Mouse (Mus musculus) ES-E14 (cell line): ENCODE data around the gene Cntnap2. TPM values are rescaled to one million over a fixed set of nuclear protein-coding genes. Genes with fewer than 3 reads are reported as not detected.

Experiments
- DNase-seq: peaks from one replicate; pipeline ENCODE4 v3.0.0-alpha.2; 2013; ENCODE audit warnings: low read depth, low spot score
- H3K27ac ChIP-seq: 2 replicates; pipeline ENCODE4 v1.5.1; 2012; ENCODE audit warnings: low read depth, mild to moderate bottlenecking, low read length, moderate library complexity, mixed read lengths; ENCODE audit not compliant: poor library complexity, insufficient read depth, severe bottlenecking
- H3K36me3 ChIP-seq: 2 replicates; pipeline ENCODE4 v1.6.1; 2012; ENCODE audit warnings: mild to moderate bottlenecking, low read length, moderate library complexity, mixed read lengths; ENCODE audit not compliant: control insufficient read depth, poor library complexity, insufficient read depth, severe bottlenecking
- H3K4me1 ChIP-seq, 2 experiments: fragments of 150-350 bp in 1 of 2; sonication (generic) in 1 of 2; 2 replicates each; pipeline ENCODE4 v1.6.1; 2012; ENCODE audit warnings: low read length in 2 of 2, mild to moderate bottlenecking in 1 of 2, mixed read lengths in 1 of 2; ENCODE audit not compliant: control insufficient read depth in 2 of 2, insufficient read depth in 2 of 2, poor library complexity in 1 of 2
- H3K4me3 ChIP-seq, 2 experiments: fragments of 150-350 bp in 1 of 2; sonication (generic) in 1 of 2; 2 replicates each; pipeline ENCODE4 v1.5.1; 2012; ENCODE audit warnings: low read length in 2 of 2, low read depth in 1 of 2, mild to moderate bottlenecking in 1 of 2, mixed read lengths in 1 of 2; ENCODE audit not compliant: insufficient read depth in 1 of 2, poor library complexity in 1 of 2, severe bottlenecking in 1 of 2
- H3K9ac ChIP-seq: 2 replicates; pipeline ENCODE4 v1.6.1; 2012; ENCODE audit warnings: low read depth, mild to moderate bottlenecking, low read length, mixed read lengths; ENCODE audit not compliant: poor library complexity, insufficient read depth, severe bottlenecking
- H3K9me3 ChIP-seq: fragments of 150-350 bp; sonication (generic); 2 replicates; pipeline ENCODE4 v1.6.1; 2012; ENCODE audit warnings: low read depth, mild to moderate bottlenecking, low read length; ENCODE audit not compliant: control insufficient read depth, insufficient read depth
- CHD2 ChIP-seq: IDR thresholded peaks from 2 replicates; pipeline ENCODE4 v1.6.1; 2014; ENCODE audit warnings: mild to moderate bottlenecking, low read depth, low read length, inconsistent platforms
- HCFC1 ChIP-seq: IDR thresholded peaks from 2 replicates; pipeline ENCODE4 v1.6.1; 2012; ENCODE audit warnings: low read length, inconsistent platforms, borderline replicate concordance; ENCODE audit not compliant: insufficient read depth
- MAFK ChIP-seq: IDR thresholded peaks from 2 replicates; pipeline ENCODE4 v1.6.1; 2014; ENCODE audit warnings: mild to moderate bottlenecking, low read depth, low read length, inconsistent platforms; ENCODE audit not compliant: insufficient read depth
- ZC3H11A ChIP-seq: IDR thresholded peaks from 2 replicates; pipeline ENCODE4 v1.6.1; 2012; ENCODE audit warnings: low read depth, mild to moderate bottlenecking, inconsistent platforms, low read length, borderline replicate concordance
- ZNF384 ChIP-seq: IDR thresholded peaks from 2 replicates; pipeline ENCODE4 v1.6.1; 2012; ENCODE audit warnings: low read depth, low read length, inconsistent platforms
- in situ Hi-C, 2 experiments: fragments of 600-800 bp; cut with MboI; formaldehyde crosslinking; loops; one replicate each; pipeline ENCODE4 v1.15.1; 2025; ENCODE audit warnings: low sequenced_read_pairs in 2 of 2, inconsistent platforms in 1 of 2; ENCODE audit not compliant: unreplicated experiment in 2 of 2
- total RNA-seq: library from RNA; depleted of rRNA; stranded (reverse); fragments of 300-350 nt; gene quantifications from 2 replicates; pipeline ENCODE4 v1.2.3, GENCODE M21; 2012

Cntnap2 gene
- total RNA-seq, 1 experiment, result 7.9 TPM

- no peak overlapping the region for H3K27ac ChIP-seq
- H3K9ac ChIP-seq, result no peak overlapping the region
- no peaks in the 10 kb centered on the region for H3K9me3 ChIP-seq
- in situ Hi-C loops, result no loop called here
- DNase-seq, result no peak
- H3K4me1 ChIP-seq, result peaks cover 0 to 2% of the 10 kb centered on the region in 2 experiments; a peak in 1 of 4 replicates
- TF ChIP-seq CHD2, result no peak
- TF ChIP-seq HCFC1, result no peak
- no peak for TF ChIP-seq ZC3H11A
- TF ChIP-seq ZNF384, result no peak
- TF ChIP-seq MAFK, result no peak
- H3K4me3 ChIP-seq, result no peak overlapping the region
- H3K36me3 ChIP-seq, result no peaks in the 10 kb centered on the region
These were observed 2169.6 kb downstream of the Cntnap2 start for GRCm38 (mm10) chr6:47228676-47229317.

DNA sequence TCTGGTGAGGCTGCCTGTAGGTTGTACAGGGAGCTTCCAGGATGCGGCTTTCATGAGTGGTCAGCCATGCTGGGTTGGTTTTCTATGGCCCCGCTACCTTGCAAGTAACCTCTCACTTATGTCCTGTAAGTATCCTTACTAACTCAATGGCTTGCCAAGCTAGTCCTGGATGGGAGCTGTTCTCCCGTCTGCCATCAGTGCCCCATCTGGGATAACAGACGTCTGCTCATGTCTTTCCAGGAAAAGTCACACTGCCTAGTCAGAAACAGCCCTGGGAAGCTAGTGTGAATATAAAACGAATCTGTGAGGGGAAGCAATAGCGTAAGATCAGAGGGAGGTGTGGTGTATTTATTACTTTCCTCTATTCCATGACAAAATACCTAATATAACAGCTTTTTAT is 2172.4 kb downstream of the Cntnap2 start:
- H3K36me3 ChIP-seq, result no peaks in the 10 kb centered on the region
- no peaks in the 10 kb centered on the region for H3K4me1 ChIP-seq

DNA sequence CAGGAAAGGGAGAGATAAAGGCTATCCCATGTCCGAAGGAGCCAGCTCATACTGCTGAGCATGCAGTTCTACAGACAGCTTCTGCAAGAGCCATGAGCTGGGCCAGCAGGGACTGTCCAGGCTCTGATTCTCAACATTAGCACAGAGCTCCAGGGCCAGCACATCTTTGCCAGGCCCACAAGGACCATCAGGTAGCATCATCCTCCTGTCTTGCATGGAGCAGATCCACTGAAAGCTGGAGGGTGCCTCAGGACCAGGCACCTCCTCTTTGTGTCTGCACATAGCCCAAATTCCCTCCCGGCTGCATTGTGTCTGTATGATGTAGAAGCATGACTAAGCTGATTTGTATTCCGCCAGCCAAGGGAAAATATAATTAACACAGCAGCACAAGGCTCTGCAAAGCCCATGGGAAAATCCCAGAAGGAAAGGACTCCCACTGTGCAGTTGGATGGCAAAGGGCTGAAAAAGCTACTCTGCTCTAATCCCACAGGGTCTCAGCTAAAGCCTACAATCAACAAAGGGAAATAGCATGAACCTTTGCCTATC is 2180.3 kb downstream of the Cntnap2 start:
- no peak for DNase-seq
- no peaks in the 10 kb centered on the region for H3K9me3 ChIP-seq
- TF ChIP-seq ZNF384 (no peak), CHD2 (no peak), MAFK (no peak), ZC3H11A (no peak), HCFC1 (no peak)
- no peak overlapping the region for H3K4me3 ChIP-seq
- no peak overlapping the region for H3K9ac ChIP-seq
- in situ Hi-C loops, result no loop called here
- no peaks in the 10 kb centered on the region for H3K36me3 ChIP-seq
- peaks cover 0 to 2% of the 10 kb centered on the region in 2 experiments; a peak in 1 of 4 replicates for H3K4me1 ChIP-seq
- no peak overlapping the region for H3K27ac ChIP-seq

More for the DNA sequence above, 2172.4 kb downstream of the Cntnap2 start:
- Histone ChIP-seq H3K4me3 (no peak overlapping the region), H3K27ac (no peak overlapping the region), H3K9me3 (no peaks in the 10 kb centered on the region), H3K9ac (no peak overlapping the region)
- TF ChIP-seq MAFK (no peak), ZC3H11A (no peak), ZNF384 (no peak), HCFC1 (no peak), CHD2 (no peak)
- in situ Hi-C loops, result no loop called here
- DNase-seq, result no peak

DNA sequence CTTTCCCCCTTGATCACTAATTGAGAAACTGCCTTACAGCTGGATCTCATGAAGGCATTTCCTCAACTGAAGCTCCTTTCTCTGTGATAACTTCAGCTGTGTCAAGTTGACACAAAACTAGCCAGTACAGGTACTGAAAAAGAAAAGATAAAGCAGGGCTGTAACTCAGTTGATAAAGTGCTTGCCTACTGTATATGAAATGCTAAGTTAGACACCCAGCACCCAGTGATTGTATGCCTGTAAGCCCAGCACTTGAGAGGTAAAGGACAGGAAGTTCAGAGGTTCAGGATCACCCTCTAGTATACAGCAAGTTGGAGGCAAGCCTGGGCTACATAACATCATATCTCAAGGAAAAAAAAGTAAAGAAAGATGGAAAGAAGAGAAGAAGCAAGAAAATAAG is 2182.2 kb downstream of the Cntnap2 start:
- Histone ChIP-seq H3K9me3 (no peaks in the 10 kb centered on the region), H3K4me1 (peaks cover 0 to 5% of the 10 kb centered on the region in 2 experiments; a peak in 1 of 4 replicates)

More for the DNA sequence above, 2182.2 kb downstream of the Cntnap2 start:
- DNase-seq, result no peak
- Histone ChIP-seq H3K36me3 (no peaks in the 10 kb centered on the region), H3K9ac (no peak overlapping the region), H3K4me3 (no peak overlapping the region), H3K27ac (no peak overlapping the region)
- in situ Hi-C loops, result no loop called here
- TF ChIP-seq ZC3H11A (no peak), CHD2 (no peak), HCFC1 (no peak), MAFK (no peak), ZNF384 (no peak)
